Mouse (Mus musculus) small intestine, adult 2 months (tissue): ENCODE data around the gene Rcbtb2.

Experiments
- CTCF ChIP-seq: fragments of 200-500 bp; IDR thresholded peaks from 2 replicates; pipeline ENCODE4 v1.5.1; 2012; ENCODE audit warnings: low read depth, mild to moderate bottlenecking, control low read depth, inconsistent platforms, low read length, moderate library complexity, mixed read lengths; ENCODE audit not compliant: insufficient replicate concordance, insufficient read length; ENCODE audit errors: extremely low read depth
- POLR2A ChIP-seq: fragments of 200-500 bp; IDR thresholded peaks from 2 replicates; pipeline ENCODE4 v1.6.1; 2012; ENCODE audit warnings: low read depth, mild to moderate bottlenecking, control low read depth, inconsistent platforms, low read length, moderate library complexity

- TF ChIP-seq CTCF: no peak
- no peak for TF ChIP-seq POLR2A
Observed at GRCm38 (mm10) chr14:73177961-73178360, 55.1 kb downstream of the Rcbtb2 start.
